Mouse (Mus musculus) MEL (cell line): ENCODE results near the gene Serinc5.

Experiments
- CTCF ChIP-seq, 3 experiments: IDR thresholded peaks in 2 of 3; conservative IDR thresholded peaks in 1 of 3; 2 replicates each; pipeline ENCODE4 v1.5.1; 2011 to 2012; ENCODE audit warnings: low read length in 3 of 3, low read depth in 2 of 3, mild to moderate bottlenecking in 2 of 3, improper control_type of control experiment in 1 of 3, inconsistent platforms in 1 of 3, mixed read lengths in 1 of 3, moderate library complexity in 1 of 3; ENCODE audit not compliant: control insufficient read depth in 1 of 3, insufficient read depth in 1 of 3, poor library complexity in 1 of 3, severe bottlenecking in 1 of 3
- EP300 ChIP-seq, 2 experiments: IDR thresholded peaks; 2 replicates each; pipeline ENCODE4 v1.6.1; 2011; ENCODE audit warnings: improper control_type of control experiment in 2 of 2, low read length in 2 of 2, low read depth in 1 of 2, mild to moderate bottlenecking in 1 of 2
- GATA1 ChIP-seq: IDR thresholded peaks from 2 replicates; pipeline ENCODE4 v1.6.1; 2011; ENCODE audit warnings: low read depth, low read length, improper control_type of control experiment
- POLR2A ChIP-seq, 2 experiments: IDR thresholded peaks; 2 replicates each; pipeline ENCODE4 v1.6.1; 2011 to 2012; ENCODE audit warnings: low read length in 2 of 2, mild to moderate bottlenecking in 2 of 2, control low read depth in 1 of 2, improper control_type of control experiment in 1 of 2, low read depth in 1 of 2, moderate library complexity in 1 of 2; ENCODE audit not compliant: control insufficient read depth in 1 of 2, insufficient read depth in 1 of 2, poor library complexity in 1 of 2
- RAD21 ChIP-seq: IDR thresholded peaks from 2 replicates; pipeline ENCODE4 v1.6.1; 2011; ENCODE audit warnings: mild to moderate bottlenecking, low read depth, low read length, improper control_type of control experiment

GRCm38 (mm10) chr13:92594907-92595306 lies 16.0 kb upstream of the Serinc5 start:
- TF ChIP-seq CTCF (IDR thresholded peaks at IDR 0.05 in 2 of 3, conservative IDR thresholded peaks at IDR 0.05 in 1 of 3; ENCODE audit: control insufficient read depth in 1 of 3, insufficient read depth in 1 of 3, low read depth in 2 of 3, low read length in 3 of 3, poor library complexity in 1 of 3, severe bottlenecking in 1 of 3) = no peak
- no peak for TF ChIP-seq GATA1
- no peak for TF ChIP-seq EP300 (IDR thresholded peaks at IDR 0.05; ENCODE audit: low read depth in 1 of 2, low read length in 2 of 2)
- no peak for TF ChIP-seq RAD21
- TF ChIP-seq POLR2A (IDR thresholded peaks at IDR 0.05; ENCODE audit: control insufficient read depth in 1 of 2, insufficient read depth in 1 of 2, low read depth in 1 of 2, low read length in 2 of 2, poor library complexity in 1 of 2) = no peak
